Mouse (Mus musculus) liver, postnatal 0 days (tissue): ENCODE data around the gene Smok3c. TPM values are rescaled to one million over a fixed set of nuclear protein-coding genes. Genes with fewer than 3 reads are reported as not detected.

Source experiments
- ATAC-seq: fragments of 200-750 bp; cut with Nextera tagmentation; 2 replicates; pipeline ENCODE4 v1.8.0; 2017; ENCODE audit warnings: mild to moderate bottlenecking, moderate library complexity
- DNase-seq: peaks from one replicate; pipeline ENCODE4 v3.0.0-alpha.2; 2016
- H3K27ac ChIP-seq: fragments of 300-500 bp; sonication (generic); 2 replicates; pipeline ENCODE4 v1.5.1; 2014; ENCODE audit warnings: antibody characterized with exemption, moderate library complexity, mild to moderate bottlenecking, low read depth
- H3K27me3 ChIP-seq: fragments of 300-500 bp; sonication (generic); 2 replicates; pipeline ENCODE4 v1.6.1; 2014; ENCODE audit warnings: low read length, control low read depth, mixed read lengths; ENCODE audit not compliant: insufficient read depth
- H3K36me3 ChIP-seq: fragments of 300-500 bp; sonication (generic); replicated peaks from 2 replicates; pipeline ENCODE4 v1.6.1; 2014; ENCODE audit warnings: mild to moderate bottlenecking, control low read depth, low read length, moderate library complexity, mixed read lengths; ENCODE audit not compliant: insufficient read depth
- H3K4me1 ChIP-seq: fragments of 300-500 bp; sonication (generic); 2 replicates; pipeline ENCODE4 v1.6.1; 2014; ENCODE audit warnings: antibody characterized with exemption, mild to moderate bottlenecking, control low read depth; ENCODE audit not compliant: insufficient read depth
- H3K4me2 ChIP-seq: fragments of 300-500 bp; sonication (generic); 2 replicates; pipeline ENCODE4 v1.6.1; 2014; ENCODE audit warnings: low read depth, mild to moderate bottlenecking, low read length, moderate library complexity, mixed read lengths
- H3K4me3 ChIP-seq: fragments of 300-500 bp; sonication (generic); 2 replicates; pipeline ENCODE4 v1.5.1; 2014; ENCODE audit warnings: low read depth, low read length
- H3K9ac ChIP-seq: fragments of 300-500 bp; sonication (generic); replicated peaks from 2 replicates; pipeline ENCODE4 v1.6.1; 2014; ENCODE audit warnings: mild to moderate bottlenecking, moderate library complexity
- H3K9me3 ChIP-seq: fragments of 300-500 bp; sonication (generic); 2 replicates; pipeline ENCODE4 v1.6.1; 2016; ENCODE audit warnings: mild to moderate bottlenecking, control low read depth, low read length, mixed read lengths
- CTCF ChIP-seq: sonication (generic); IDR thresholded peaks from 2 replicates; pipeline ENCODE4 v1.5.1; 2016; ENCODE audit warnings: antibody characterized with exemption, low read depth
- EP300 ChIP-seq: IDR thresholded peaks from 2 replicates; pipeline ENCODE4 v1.6.1; 2016; ENCODE audit warnings: antibody characterized with exemption, low read depth, mild to moderate bottlenecking
- WGBS: fragments of 180-500 bp; shearing (Covaris S2); extraction: QIAGEN DNeasy Blood & Tissue Kit; methylation state at CpG from one replicate; pipeline ENCODE4 v1.1.7; 2014; ENCODE audit not compliant: insufficient replicate concordance; 5-methylcytosine and 5-hydroxymethylcytosine counted together
- polyA plus RNA-seq: library from polyadenylated mRNA; unstranded; fragments of >200 nt; fragmentation: Nextera tagmentation; extraction: Ambion mirVana; gene quantifications from 2 replicates; pipeline ENCODE4 v1.2.1, GENCODE M21; 2015

Smok3c gene
- polyA plus RNA-seq, 1 experiment from 2014 or later: not detected

GRCm38 (mm10) chr5:138073803-138074202, 20.8 kb downstream of the Smok3c start:
- ATAC-seq (no peak), DNase-seq (no peak)
- Histone ChIP-seq H3K4me1 (no peaks in the 10 kb centered on the region), H3K36me3 (no peaks in the 10 kb centered on the region), H3K4me2 (no peak overlapping the region), H3K27ac (no peak overlapping the region), H3K27me3 (no peaks in the 10 kb centered on the region), H3K9ac (no peak overlapping the region), H3K9me3 (no peaks in the 10 kb centered on the region), H3K4me3 (no peak overlapping the region)
- TF ChIP-seq EP300 (no peak), CTCF (no peak)
- 86% methylated on average over 4 of the region's 4 CpGs for WGBS

DNA sequence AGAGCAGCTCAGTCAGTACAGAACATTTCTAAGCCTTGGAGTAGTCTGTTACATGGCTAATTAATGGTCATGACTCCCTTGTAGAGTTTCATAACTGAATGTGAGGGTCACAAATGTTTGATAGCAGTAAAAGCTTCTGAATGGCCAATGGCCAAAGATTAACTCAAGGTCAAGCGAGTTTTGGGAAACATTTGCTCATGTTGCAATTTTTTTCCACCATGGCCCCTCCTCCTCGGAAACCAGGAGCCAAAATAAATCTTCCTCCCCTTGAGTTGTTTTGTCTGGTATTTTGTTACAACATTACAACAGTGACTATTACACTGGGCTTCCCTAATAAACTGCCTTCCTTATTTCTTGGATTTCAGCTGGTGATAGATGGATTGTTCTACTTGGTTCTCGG, 22.7 kb downstream of the Smok3c start:
- H3K4me3 ChIP-seq: no peak overlapping the region
- 64% methylated on average over 3 of the region's 3 CpGs for WGBS
- DNase-seq (no peak), ATAC-seq (peak; percentile 74)
- TF ChIP-seq CTCF: no peak
- no peak for TF ChIP-seq EP300
- no peak overlapping the region for H3K4me2 ChIP-seq
- H3K9me3 ChIP-seq: no peaks in the 10 kb centered on the region
- H3K4me1 ChIP-seq: no peaks in the 10 kb centered on the region
- no peaks in the 10 kb centered on the region for H3K36me3 ChIP-seq
- no peak overlapping the region for H3K9ac ChIP-seq
- no peaks in the 10 kb centered on the region for H3K27me3 ChIP-seq
- H3K27ac ChIP-seq: peak overlapping the region; percentile 30

GRCm38 (mm10) chr5:138076148-138076547, 23.2 kb downstream of the Smok3c start:
- Histone ChIP-seq H3K9ac (no peak overlapping the region), H3K4me1 (no peaks in the 10 kb centered on the region), H3K27ac (peak overlapping the region; percentile 30), H3K4me2 (no peak overlapping the region), H3K9me3 (no peaks in the 10 kb centered on the region), H3K4me3 (no peak overlapping the region), H3K27me3 (no peaks in the 10 kb centered on the region), H3K36me3 (no peaks in the 10 kb centered on the region)
- DNase-seq (no peak), ATAC-seq (peak; percentile 91)
- TF ChIP-seq CTCF (no peak), EP300 (0 out of 2 replicates have a peak, but pooled peaks have one; percentile 11)
- 35% methylated on average over 2 of the region's 2 CpGs for WGBS

GRCm38 (mm10) chr5:138080456-138080855, 27.5 kb downstream of the Smok3c start:
- 84% methylated on average over 5 of the region's 5 CpGs for WGBS
- DNase-seq (no peak), ATAC-seq (no peak)
- H3K27me3 ChIP-seq: no peaks in the 10 kb centered on the region
- no peak overlapping the region for H3K27ac ChIP-seq
- H3K9ac ChIP-seq: no peak overlapping the region
- peaks cover 10% of the 10 kb centered on the region; the same call in 1 of the 2 replicates for H3K4me1 ChIP-seq
- no peaks in the 10 kb centered on the region for H3K36me3 ChIP-seq
- TF ChIP-seq CTCF (no peak), EP300 (no peak)
- H3K4me3 ChIP-seq: no peak overlapping the region
- no peaks in the 10 kb centered on the region for H3K9me3 ChIP-seq
- no peak overlapping the region for H3K4me2 ChIP-seq

- no peak for TF ChIP-seq EP300
- Histone ChIP-seq H3K4me3 (no peak overlapping the region), H3K27ac (no peak overlapping the region), H3K9me3 (no peaks in the 10 kb centered on the region), H3K36me3 (no peaks in the 10 kb centered on the region), H3K9ac (no peak overlapping the region), H3K4me2 (no peak overlapping the region), H3K27me3 (no peaks in the 10 kb centered on the region), H3K4me1 (peaks cover 15% of the 10 kb centered on the region)
- ATAC-seq (no peak), DNase-seq (no peak)
- WGBS: 86% methylated on average over 9 of the region's 9 CpGs
Measured at GRCm38 (mm10) chr5:138081446-138081845, 28.5 kb downstream of the Smok3c start.

- H3K27ac ChIP-seq: no peak overlapping the region
Measured at GRCm38 (mm10) chr5:138083318-138083900, 30.4 kb downstream of the Smok3c start.

GRCm38 (mm10) chr5:138083936-138084335, 30.9 kb downstream of the Smok3c start:
- Histone ChIP-seq H3K9ac (no peak overlapping the region), H3K27ac (peak overlapping the region; percentile 44; the same call in 1 of the 2 replicates), H3K36me3 (peaks cover 13% of the 10 kb centered on the region; the same call in 1 of the 2 replicates), H3K4me2 (no peak overlapping the region), H3K4me1 (peaks cover 36% of the 10 kb centered on the region), H3K27me3 (no peaks in the 10 kb centered on the region), H3K9me3 (no peaks in the 10 kb centered on the region), H3K4me3 (no peak overlapping the region)
- ATAC-seq (no peak), DNase-seq (no peak)
- TF ChIP-seq CTCF (no peak), EP300 (no peak)
- 83% methylated on average over 2 of the region's 2 CpGs for WGBS

More at GRCm38 (mm10) chr5:138083318-138083900, 30.4 kb downstream of the Smok3c start:
- no peak overlapping the region for H3K9ac ChIP-seq
- peaks cover 13% of the 10 kb centered on the region; the same call in 1 of the 2 replicates for H3K36me3 ChIP-seq
- H3K4me3 ChIP-seq: no peak overlapping the region
- no peak for DNase-seq
- 58% methylated on average over 2 of the region's 2 CpGs for WGBS
- H3K4me2 ChIP-seq: no peak overlapping the region
- peaks cover 32% of the 10 kb centered on the region for H3K4me1 ChIP-seq
- H3K9me3 ChIP-seq: no peaks in the 10 kb centered on the region
- no peak for TF ChIP-seq CTCF
- TF ChIP-seq EP300: no peak
- no peaks in the 10 kb centered on the region for H3K27me3 ChIP-seq
- ATAC-seq: no peak
